Mouse (Mus musculus): Measurements from ENCODE around the gene Lrrc26.

The Lrrc26 gene

DNA sequence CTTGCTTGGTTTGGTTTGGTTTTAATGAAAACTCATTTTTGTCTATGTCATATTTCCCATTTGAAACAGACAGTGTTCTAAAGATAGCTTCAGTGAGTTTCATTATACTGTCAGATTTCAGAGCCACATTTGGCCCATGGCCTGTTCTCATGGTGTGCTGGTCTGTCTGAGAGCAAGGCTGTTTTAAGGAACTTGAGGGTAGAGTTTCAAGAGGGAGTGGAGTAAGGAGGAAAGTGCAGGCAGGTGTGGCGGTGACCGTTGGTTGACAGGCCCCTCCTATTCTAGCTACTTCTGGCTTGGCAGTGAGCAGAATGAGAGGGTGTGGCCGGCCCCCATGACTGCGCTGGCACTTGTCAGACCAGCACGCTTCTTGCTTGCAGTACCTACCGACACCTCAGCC is 48.6 kb downstream of the Lrrc26 start:
- in situ Hi-C loops (cut with MboI, MseI), result no loop called here
